Mouse (Mus musculus) ES-E14 (cell line): ENCODE results near the gene Cdk5rap1.

ENCODE experiments used
- CHD2 ChIP-seq: IDR thresholded peaks from 2 replicates; pipeline ENCODE4 v1.6.1; 2014; ENCODE audit warnings: mild to moderate bottlenecking, low read depth, low read length, inconsistent platforms
- HCFC1 ChIP-seq: IDR thresholded peaks from 2 replicates; pipeline ENCODE4 v1.6.1; 2012; ENCODE audit warnings: low read length, inconsistent platforms, borderline replicate concordance; ENCODE audit not compliant: insufficient read depth
- MAFK ChIP-seq: IDR thresholded peaks from 2 replicates; pipeline ENCODE4 v1.6.1; 2014; ENCODE audit warnings: mild to moderate bottlenecking, low read depth, low read length, inconsistent platforms; ENCODE audit not compliant: insufficient read depth

DNA sequence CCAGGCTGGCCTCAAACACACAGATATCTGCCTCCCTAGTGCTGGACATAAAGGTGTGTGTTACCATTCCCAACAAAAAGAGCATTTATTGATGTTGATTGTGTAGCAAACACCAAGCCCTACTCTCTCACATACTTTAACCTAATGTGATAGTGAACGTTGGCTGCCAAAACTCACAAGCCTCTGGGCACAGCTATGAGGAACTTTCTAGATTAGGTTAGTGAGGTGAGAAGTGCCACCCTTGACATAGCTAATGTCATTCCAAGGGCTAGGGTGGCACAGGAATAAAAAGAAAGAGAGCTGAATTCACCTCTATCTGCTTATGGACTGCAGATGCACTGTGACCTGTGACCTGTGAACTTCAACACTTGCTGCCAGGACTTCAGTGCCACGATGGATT, 23.7 kb upstream of the Cdk5rap1 start:
- no peak for TF ChIP-seq CHD2
- TF ChIP-seq HCFC1: no peak
- no peak for TF ChIP-seq MAFK
